Mouse (Mus musculus) ovary, adult 18-20 months (tissue): Measurements from ENCODE around the gene Mindy2.

Source experiments
- DNase-seq: peaks from one replicate; pipeline ENCODE4 v3.0.0; 2022; ENCODE audit warnings: low spot score, mixed read lengths

Gene Mindy2

GRCm38 (mm10) chr9:70666811-70667210 lies 9.8 kb upstream of the Mindy2 start:
- DNase-seq, result no peak

- DNase-seq, result no peak
Observed at GRCm38 (mm10) chr9:70665372-70666145, 8.6 kb upstream of the Mindy2 start.

GRCm38 (mm10) chr9:70664847-70665246 lies 7.9 kb upstream of the Mindy2 start:
- no peak for DNase-seq

- no peak for DNase-seq
Observed at GRCm38 (mm10) chr9:70658266-70658665, 1.3 kb upstream of the Mindy2 start.

DNA sequence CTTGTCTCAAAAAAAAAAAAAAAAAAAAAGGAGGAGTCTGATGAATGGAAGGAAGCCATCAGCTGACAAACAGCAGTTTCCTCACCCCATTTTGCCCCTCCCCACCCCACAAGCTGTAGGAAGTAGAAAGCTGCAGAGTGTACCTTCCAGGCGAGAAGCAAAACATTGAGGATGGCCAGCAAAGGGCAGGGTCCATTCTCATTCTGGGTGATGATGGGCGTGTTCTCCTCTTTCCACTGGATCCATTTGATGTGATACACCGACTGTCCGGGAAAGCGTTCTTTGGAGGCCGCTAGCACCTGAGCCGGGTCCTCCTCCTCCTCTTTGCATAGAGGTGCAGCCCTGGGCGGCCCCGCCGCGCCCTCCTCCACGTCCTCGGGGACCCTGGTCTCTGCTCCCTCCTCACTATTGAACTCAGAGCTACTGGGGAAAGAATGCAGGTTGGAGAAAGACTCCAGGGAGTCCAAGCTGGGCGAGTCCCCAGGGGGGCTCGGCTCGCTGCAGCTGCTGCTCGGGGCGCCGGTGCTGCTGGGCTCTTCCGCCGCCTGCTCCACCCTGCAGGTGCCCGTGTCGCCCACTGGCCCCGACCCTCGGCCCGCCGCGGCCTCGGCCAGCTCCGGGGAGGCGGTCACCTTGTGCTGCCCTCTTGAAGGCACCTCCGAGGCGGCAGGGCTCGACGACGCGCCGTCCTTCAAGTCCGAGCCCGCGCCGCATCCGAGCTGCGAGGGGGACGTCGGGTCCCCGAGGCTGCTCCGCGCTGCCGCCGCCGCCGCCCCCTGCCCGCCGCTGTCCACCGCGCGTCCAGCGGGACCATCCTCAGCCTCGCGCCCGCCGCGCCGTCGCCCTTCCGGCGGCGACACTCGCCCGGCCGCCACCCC lies 605 bp downstream of the Mindy2 start, which contains the start of gene Gm10642:
TSS of gene Gm10642 (plus strand) at position 122 of the 878 bp plus-strand sequence.
- DNase-seq, result peak; percentile 20

DNA sequence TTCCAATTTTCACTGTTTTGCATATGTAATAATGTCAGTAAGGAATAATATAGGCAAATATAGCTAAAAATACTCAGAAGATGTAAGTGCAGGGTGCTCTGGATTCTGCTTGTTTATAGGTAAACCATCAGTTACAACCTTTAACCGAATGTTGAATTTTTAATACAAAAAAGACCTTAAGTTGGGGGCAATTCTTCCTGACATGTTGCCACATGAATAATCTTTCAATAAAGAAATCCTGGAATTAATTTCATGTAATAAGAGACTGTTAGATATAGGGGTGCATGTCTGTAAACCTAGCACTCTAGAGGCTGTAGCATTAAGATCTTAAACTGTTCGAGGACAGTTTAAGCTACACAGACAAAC lies 1.2 kb downstream of the Mindy2 start:
- no peak for DNase-seq

- DNase-seq, result no peak
Observed at GRCm38 (mm10) chr9:70654496-70654895, 2.5 kb downstream of the Mindy2 start.

- DNase-seq, result no peak
Observed at GRCm38 (mm10) chr9:70653875-70654274, 3.1 kb downstream of the Mindy2 start.

GRCm38 (mm10) chr9:70652221-70652620 lies 4.8 kb downstream of the Mindy2 start:
- no peak for DNase-seq

GRCm38 (mm10) chr9:70650994-70651393 lies 6.0 kb downstream of the Mindy2 start:
- no peak for DNase-seq

- no peak for DNase-seq
Observed at GRCm38 (mm10) chr9:70650260-70650659, 6.7 kb downstream of the Mindy2 start.

DNA sequence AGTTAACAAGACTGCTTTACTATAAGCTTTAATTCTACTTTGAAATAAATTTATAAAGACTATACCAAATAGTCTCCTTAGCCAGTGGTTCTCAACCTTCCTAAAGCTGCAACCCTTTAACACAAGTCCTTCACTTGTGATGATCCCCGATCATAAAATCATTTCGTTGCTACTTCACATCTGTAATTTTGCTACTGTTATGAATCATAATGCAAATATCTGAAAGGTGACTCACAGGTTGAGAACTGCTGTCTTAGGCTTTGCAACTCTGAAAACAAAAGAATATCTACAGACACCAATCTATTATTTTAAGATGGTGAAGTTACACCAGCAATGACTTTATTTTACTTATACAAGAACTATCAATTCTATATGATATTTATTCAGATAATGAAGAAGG lies 20.2 kb downstream of the Mindy2 start:
- DNase-seq, result no peak

DNA sequence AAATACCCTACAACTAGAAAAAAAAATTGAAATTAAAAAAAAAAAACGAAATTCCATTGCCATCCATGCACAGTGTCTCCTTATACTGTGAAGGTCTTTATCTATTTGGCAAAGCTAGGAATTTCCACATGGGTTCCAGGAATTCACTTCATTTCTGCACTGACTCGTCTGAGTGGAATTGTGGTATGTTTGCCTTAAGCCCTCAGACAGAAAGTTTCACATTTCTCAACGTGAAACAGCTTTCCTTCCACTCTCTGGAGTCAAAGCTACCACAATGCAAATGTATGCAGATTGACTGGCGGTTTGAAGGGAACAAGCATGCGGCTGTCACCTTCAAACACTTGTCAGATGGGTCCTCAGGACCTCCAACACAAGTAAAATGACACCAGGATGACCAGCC lies 25.3 kb downstream of the Mindy2 start:
- no peak for DNase-seq

- DNase-seq, result peak; percentile 2
Observed at GRCm38 (mm10) chr9:70629711-70630110, 27.3 kb downstream of the Mindy2 start.

- no peak for DNase-seq
Observed at GRCm38 (mm10) chr9:70611026-70611673, 45.8 kb downstream of the Mindy2 start.

DNA sequence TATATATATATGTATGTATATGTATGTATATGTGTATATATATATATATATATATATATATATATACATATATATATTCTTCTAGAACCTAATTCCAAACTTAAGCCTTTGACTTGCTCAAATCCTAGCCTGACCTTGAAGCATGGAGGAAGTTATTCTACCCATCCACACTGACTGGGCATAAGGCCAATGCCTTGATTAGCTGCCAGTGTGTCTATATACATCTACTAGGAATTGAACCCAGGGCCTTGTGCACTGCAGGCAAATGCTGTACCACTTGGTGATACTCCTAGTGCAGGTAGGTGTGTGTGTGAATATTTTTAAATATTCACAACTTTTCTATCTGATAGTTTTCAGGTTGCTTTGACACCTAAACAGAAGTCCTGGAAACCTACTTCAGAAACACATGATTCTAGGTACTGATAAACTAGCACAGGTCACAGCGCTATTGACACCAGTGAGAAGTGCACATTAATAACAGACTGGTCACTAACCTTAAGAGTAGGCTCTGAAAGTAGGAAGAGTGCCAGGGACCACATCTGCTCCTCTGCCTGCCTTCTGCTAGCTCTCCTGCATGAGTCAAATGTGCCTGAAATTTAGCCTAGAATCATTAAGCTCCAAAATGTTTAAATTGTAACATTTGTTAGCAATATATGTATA lies 54.7 kb downstream of the Mindy2 start:
- DNase-seq, result peak; percentile 11

- DNase-seq, result no peak
Observed at GRCm38 (mm10) chr9:70598271-70598670, 58.7 kb downstream of the Mindy2 start.

- no peak for DNase-seq
Observed at GRCm38 (mm10) chr9:70591486-70591885, 65.5 kb downstream of the Mindy2 start.

GRCm38 (mm10) chr9:70590775-70591174 lies 66.2 kb downstream of the Mindy2 start:
- DNase-seq, result no peak

DNA sequence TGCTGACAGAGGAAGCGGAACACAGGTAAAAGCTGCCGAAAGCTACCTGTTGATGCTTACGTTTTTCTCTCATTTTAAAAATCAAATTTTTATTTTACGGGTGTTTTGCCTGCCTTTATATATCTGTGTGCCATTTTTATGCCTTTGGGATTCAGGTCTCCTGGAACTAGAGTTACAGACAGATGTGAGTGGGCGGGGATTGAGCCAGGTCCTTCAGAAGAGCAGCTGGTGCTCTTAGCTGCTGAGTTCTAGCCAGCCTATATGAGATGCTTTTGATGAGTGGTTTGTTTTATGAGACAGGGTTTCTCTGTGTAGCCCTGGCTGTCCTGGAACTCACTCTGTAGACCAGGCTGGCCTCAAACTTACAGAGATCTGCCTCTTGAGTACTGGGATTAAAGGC lies 69.8 kb downstream of the Mindy2 start:
- DNase-seq, result no peak

GRCm38 (mm10) chr9:70585172-70585571 lies 71.8 kb downstream of the Mindy2 start:
- no peak for DNase-seq

DNA sequence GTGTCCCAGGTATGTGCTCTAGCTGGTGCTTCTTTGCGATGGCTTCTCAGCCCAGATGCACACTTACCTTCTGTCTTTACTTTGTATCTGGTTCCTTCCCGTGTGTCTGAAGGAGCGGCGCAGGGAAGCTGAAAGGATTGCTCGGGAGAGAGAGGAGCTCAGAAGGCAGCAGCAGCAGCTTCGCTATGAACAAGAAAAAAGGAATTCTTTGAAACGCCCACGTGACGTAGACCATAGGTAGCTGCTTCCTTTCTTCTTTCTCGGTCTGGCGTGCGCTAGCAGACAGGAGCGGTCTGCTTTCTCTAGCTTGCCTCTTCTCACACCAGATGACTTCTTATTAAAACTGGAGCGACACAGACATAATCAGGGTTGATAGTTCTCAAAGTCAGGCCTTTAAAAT lies 72.3 kb downstream of the Mindy2 start:
- DNase-seq, result no peak
